ENCODE assay signal across 2 mouse cellular contexts in the genomic region with DNA sequence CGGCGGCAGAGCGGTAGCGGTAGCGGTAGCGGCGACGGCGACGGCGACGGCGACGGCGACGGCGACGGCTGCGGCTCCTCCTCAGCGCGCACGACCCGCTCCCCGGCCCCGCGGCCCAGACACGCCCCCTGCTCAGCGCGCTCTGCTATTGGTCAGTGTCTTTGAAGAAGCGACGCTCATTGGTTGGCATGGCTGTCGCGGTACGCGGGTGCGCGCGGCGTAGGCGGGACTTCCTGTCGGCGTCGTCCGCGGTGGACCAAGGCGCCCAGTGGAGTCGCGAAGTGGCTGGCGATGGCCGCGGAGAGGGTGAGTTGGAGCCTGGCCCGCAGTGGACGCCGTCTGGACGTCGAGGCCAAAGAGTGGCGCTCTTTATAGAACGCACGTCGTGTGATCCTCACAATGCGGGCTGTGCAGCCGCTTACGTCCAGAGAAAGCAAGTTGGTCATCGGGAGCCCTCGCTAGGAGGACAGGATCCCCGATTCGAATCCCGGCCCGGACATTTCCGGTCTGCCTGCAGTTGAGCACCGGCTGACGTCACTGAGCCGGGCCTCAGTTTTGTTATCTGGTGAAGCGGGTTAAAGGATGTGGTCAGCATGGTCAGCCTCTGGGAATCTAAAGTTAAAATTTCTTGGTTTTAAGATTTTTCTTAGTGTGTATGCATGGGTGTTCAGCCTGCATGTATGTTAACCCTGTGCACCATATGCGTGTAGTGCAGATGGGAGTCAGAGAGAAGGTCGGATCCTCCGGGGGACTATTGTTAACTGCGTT.
TF ChIP-seq lines count a peak whose summit lies in the region.

Gene Ccl25 (plus strand): TSS at position 228 of the 768 bp plus-strand sequence.
Gene Elavl1 (minus strand): TSS at position 431 of the 768 bp plus-strand sequence.

TF ChIP-seq in C2C12, 6 proteins besides CTCF, POLR2A, EP300 and RAD21 (continued from another document):
- TF ChIP-seq MYOG (IDR thresholded peaks at IDR 0.05; ENCODE audit: control insufficient read depth, extremely low read depth, insufficient read length) (no peak), FOSL1 (IDR thresholded peaks at IDR 0.05; ENCODE audit: insufficient read depth, low read length, poor library complexity, severe bottlenecking) (no peak), USF1 (IDR thresholded peaks at IDR 0.05; ENCODE audit: low read depth) (no peak), MAX (IDR thresholded peaks at IDR 0.05) (no peak)
TF ChIP-seq in C2C12: peak in this region for 0.

TF ChIP-seq in myocyte, 11 proteins besides CTCF, POLR2A, EP300 and RAD21 (continued from another document):
- TF ChIP-seq MYOD1 (IDR thresholded peaks at IDR 0.05; ENCODE audit: control insufficient read depth in 1 of 3, insufficient read length in 2 of 3, low read depth in 2 of 3), result no peak
